Mouse (Mus musculus) A20 (cell line): ENCODE results near the gene Fam173a.
"Not testable (repeated sequence)": the region's sequence is repeated elsewhere in the genome, so short reads cannot be mapped to it uniquely, and the experiment has no call there.

Experiments
- DNase-seq: peaks from one replicate; pipeline ENCODE4 v3.0.0-alpha.2; 2011; ENCODE audit warnings: low read depth, low spot score

Gene Fam173a

DNA sequence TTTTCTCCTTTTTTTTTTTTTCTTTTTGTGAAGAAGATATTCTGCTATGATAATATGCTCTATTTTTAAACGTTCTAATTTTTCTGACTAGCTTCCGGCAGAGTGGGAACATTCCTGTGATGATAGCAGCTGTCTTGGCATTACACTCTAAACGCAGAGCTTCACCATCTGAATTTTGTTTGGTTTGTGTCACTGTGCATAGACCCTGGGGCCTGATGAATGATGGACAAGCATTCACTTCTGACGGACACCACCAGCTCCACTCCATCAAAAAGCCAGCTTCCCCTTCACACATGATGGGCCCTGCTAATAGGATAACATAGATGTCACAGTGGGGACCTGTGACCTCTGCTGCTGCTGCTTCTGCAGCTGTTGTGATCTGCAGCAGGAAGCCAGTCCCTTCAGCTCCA is 31.1 kb downstream of the Fam173a start:
- no peak for DNase-seq

DNA sequence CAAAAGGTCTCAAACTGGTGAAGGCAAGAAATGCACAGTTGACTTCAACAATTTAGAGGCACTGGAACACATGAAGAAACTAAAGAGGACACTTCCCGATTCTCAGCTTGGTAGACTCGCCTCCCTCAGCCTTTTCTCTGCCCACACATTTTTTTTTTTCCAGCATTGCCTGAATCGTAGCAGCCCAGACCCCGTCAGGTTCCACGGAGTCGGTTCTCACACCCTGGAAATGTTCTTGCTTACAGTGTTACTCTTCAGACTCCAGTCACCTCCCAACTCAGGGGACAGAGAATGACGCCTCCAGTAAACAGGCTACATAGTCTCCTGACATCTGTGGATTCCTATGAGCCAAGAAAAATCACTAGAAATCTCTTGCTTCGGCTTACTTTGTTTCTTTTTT is 32.6 kb downstream of the Fam173a start:
- DNase-seq, result no peak

DNA sequence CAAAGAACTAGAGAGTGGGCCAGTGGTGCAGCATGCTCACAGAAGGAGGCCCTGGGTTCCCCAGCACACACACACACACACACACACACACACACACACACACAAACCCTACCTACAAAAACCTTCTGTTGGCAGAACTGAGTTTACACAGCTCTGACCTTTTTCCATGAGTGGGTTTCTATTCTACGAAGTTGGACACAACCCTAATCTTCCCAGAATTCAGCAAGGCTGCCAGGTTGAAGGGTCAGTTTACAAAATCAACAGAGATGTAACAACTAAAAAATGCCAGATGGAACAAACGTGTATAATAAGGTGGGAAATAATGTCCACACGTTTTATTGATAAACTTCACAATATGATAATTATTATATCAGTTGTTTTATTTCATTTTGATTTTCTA is 35.0 kb downstream of the Fam173a start:
- DNase-seq, result no peak

DNA sequence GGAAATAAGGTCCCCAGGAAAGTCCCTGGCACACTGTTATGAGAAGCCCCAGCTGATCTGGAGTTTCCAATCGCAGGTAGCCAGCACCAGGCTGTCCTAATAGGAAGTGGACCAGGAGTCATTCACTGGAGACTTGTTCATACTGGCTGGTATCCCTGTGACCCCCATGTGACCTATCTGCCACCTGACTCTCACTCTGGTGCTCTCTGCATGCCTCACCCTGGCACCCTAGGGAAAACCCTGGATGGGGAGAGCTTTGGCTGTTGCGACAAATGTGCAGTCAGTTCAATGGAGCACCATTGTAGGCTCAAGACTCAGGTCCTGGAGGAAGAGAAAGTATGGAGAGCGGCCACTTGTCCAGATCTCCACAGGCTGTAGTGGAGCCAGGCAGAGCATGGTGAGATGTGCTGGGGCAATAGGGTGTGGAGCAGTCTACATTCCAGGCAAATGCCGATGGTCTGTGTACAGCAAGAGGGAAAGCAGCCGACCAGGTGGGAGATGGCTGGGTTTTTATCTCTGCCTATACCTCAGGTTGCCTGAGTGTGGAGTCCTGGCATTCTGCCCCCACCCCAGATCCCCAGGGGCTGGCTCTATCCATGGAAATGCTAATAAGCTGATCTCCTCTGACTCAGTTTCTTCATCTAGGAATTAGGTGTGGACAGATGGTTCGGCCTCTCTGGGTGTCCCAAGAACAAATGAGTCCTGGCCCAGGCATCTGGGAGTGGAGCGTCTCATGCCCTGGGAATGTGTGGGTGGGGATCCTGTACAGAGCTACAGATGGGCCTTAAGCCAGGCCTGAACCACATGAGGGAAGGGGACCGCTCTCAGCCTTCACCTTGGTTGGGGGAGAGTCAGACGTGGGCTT is 36.1 kb downstream of the Fam173a start:
- DNase-seq, result no peak

DNA sequence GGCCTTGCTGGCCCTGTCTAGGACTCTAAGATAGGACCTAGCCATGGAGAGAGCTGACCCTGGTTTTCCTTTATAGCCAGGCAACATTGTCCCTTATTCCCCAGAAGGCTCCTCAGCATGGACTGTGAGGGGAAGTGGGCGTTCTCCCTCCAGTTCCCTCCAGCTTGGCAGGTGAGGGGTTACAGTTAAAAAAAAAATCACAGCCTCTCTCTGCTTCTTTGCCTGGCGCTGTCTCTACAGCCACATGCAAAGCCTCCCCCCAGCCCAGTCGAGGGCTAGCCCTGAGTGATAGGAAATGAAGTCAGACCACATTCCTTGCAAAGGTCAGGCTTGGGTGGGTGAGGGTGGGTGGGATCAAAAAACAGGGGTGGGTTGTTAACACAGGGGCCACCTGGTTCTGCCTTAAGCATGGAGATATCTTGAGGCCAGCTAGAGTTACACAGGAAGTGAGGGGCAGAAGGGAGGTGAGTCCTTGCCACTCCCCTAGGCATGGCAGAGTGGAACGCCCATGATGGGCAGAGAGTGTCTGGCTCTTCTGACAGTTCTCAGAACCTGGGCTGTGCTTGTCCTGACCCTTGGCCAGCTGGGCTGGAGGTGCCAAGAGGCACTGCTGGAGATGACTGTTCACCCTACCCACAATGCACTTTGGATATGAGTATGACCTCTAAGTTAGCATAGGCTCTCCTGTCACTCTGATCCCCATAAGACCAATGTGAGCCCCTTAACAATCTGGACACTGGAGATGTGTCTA is 36.9 kb downstream of the Fam173a start:
- no peak for DNase-seq

DNA sequence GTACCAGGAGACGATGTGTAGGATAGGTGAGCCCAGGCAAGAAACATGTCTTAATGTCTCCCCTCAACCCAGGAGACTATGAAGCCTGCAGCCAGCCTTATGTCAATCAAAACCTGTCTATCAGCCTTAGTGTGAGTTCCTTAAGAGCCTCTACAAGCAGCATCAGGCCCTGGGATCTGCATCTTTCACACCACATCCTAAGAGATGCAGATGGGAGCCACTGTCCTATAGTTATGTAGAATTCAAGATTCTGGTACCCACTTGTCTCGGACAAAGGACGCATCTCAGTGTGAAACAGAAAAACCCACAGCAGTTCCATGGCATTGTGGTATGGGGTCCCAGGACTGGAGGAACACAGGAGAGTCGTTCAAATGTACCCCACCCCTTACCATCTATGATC is 37.6 kb downstream of the Fam173a start:
- DNase-seq, result no peak

DNA sequence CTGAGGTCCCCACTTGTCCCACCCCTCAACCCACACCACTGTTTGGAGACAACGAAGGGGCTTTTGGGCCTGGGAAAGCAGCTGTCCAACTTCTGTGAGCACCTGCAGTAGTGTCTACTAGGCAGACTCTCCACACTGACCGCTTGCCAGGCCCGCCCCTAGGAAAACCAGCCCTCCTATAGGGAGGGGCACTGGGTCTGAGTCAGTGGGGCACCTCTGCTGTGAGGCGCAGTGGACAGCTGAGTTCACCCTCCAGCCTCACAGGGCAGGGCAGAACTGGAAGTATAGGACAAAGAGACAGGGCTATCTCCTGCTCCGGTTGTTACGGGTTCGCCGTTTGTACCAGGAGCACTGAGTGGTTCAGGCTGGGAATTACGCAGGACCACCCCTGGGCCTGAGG is 38.5 kb downstream of the Fam173a start, which contains the start of gene Msln:
Gene Msln (minus strand): TSS at position 138 of the 400 bp plus-strand sequence.
- DNase-seq, result no peak

DNA sequence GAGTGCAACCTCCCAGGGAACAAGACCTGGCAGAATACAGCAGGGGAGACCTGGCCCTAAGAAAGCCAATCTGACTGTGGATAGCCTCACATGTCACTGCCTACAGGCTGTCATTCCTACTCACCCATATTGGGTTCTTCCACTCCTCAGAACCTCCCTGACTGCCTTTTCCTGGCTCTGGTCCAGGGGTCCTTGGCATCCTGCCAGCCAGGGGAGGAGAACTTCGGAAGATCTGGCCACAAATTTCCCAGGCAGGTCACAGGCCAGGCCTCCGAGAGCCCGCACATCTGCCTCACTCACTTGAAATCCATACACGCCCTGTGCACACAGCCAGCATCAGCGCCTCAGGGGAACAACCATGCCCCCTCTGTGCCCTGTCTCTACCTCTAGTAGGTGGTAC is 41.3 kb downstream of the Fam173a start:
- no peak for DNase-seq

DNA sequence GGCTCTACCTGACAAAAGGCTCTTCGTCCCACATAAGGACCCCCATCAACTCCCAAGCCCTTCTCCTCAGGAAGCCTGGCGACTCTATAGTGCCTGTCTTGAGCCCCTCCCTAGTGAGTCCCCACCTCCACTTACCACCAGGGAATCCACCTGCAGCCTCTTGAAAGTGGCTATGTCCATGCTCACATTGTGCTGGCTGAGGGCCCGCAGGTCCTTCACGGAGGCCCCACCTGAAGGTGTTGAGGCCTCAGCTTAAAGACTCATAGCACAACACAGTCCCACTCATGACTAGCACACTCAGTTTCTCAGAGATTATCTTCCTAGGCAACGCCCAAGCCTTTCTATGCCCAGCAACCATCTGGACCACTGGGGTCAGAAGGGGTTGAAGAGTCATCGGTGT is 43.4 kb downstream of the Fam173a start:
- DNase-seq, result no peak

DNA sequence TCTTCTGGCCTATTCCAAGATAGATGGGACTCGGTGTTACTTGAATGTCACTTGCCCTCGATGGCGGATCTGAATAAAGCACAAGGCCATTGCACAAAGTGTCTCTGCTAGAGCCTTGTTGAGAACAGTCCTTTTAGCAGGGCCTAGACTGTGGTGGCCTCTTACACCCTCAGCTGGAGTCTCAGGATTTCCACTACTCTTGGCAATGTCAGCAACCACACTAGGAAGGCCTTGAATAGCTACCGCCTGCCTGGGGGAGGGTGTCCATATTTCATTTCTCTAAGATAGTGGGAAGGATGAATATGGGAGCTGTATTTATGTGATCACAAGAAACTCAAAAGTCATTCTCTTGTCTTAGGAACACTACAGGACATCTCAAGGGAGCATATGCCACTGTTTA is 44.5 kb downstream of the Fam173a start:
- no peak for DNase-seq

DNA sequence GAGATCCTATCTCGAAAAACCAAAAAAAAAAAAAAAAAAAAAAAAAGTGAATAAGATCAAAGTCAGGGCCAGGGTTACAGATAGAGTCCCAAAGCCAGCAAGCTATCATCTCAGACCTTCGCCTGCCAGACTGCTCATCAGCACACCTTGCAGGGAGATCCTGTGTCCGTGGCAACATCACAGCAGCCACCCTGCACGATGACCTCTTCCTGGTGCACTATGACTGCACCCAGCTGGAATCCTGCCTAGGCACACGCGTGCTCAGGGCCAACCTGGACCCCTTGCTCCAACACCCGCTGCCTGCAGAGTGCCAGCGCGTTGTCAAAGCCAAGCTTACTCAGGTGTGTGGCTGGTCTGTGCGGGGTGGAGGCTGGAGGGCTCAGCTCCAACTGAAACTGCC is 48.4 kb downstream of the Fam173a start:
- no peak for DNase-seq

DNA sequence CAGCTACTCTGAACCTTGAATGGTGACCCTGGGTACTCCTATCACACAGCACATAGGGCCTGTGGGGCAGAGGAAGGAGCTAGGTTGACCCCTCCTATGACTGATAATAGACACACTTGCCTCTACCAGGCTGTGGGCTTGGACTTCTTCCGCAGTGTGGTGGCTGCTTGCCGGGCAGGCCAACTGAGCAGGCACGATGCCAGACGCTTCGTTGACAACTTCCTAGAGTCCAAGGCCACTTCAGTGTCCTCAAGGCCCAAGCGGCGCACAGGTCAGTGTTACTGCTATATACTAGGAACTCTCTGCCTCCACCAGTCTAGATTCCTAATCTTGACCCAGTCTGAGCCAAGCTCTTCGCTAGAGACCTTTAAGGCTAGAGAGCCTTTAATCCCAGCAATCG is 48.9 kb downstream of the Fam173a start:
- no peak for DNase-seq

DNA sequence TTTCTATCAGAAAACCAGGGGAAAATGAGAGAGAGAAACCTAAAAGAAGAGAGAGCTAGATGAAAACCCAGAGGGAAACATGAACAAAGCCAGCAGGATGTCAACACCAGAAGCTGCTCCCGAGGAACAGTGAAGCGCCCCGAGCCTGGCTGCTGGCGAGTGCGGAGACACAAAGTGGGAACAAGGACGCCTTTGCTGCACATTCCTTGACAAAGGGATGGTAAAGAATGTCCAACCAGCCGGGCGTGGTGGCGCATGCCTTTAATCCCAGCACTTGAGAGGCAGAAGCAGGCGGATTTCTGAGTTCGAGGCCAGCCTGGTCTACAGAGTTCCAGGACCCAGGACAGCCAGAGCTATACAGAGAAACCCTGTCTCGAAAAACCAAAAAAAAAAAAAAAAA is 51.2 kb downstream of the Fam173a start:
- DNase-seq, result not testable (repeated sequence)
